Mouse (Mus musculus): ENCODE results near the gene Coasy. TPM values are rescaled to one million over a fixed set of nuclear protein-coding genes. Genes with fewer than 3 reads are reported as not detected.

Gene Coasy
- polyA plus RNA-seq, 1 experiment from 2014 or later: 18.6 TPM

DNA sequence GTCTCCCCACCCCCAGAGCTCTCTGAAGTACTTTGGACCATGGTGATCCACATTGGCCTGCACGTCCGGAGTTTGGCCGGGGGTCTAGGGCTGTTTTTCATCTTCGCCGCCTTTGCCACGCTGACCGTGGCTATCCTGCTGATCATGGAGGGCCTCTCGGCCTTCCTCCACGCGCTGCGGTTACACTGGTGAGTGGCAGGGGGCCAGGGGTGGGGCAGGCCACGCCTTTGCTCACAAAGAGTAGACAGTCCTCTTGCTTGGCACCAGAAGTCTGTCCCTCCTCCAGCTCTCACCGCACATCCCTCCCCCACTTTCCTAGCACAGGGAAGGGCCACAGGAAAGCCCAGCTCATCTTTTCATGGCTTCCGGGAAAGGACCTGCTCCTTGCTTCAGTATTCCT is 26.9 kb upstream of the Coasy start:
- no peak overlapping the region for H3K27ac ChIP-seq
- H3K4me3 ChIP-seq (ENCODE audit: inconsistent target): no peak overlapping the region
- H3K36me3 ChIP-seq (ENCODE audit: inconsistent target): peaks cover 91% of the 10 kb centered on the region
- WGBS (ENCODE audit: missing documents): 96% methylated on average over 14 of the region's 14 CpGs
- no peaks in the 10 kb centered on the region; the same call in 1 of the 2 replicates for H3K79me2 ChIP-seq (ENCODE audit: inconsistent target)

DNA sequence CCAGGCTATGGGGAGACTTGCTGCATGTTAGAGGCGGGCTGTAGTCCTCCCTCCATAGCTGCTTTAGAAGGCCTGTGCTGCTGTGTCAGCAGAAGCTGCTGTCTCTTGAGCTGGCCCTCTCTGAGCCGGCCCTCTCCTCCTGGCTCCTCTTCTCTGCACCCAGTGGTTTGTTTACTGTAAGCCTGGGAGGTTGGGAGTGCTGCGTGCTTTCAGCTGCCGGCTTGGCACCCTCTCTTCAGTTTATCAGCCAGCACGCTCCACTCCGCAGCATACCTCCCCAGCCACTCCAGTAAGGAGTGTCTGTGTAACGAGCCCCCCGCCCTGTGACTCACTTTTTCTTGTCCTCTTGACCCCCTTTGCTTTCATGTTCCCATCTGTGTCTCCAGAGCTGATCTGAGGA is 25.5 kb upstream of the Coasy start:
- Histone ChIP-seq H3K36me3 (ENCODE audit: inconsistent target) (peaks cover 79% of the 10 kb centered on the region), H3K27ac (no peak overlapping the region), H3K4me3 (ENCODE audit: inconsistent target) (no peak overlapping the region), H3K79me2 (ENCODE audit: inconsistent target) (no peaks in the 10 kb centered on the region; the same call in 1 of the 2 replicates)
- WGBS (ENCODE audit: missing documents): 94% methylated on average over 8 of the region's 8 CpGs

DNA sequence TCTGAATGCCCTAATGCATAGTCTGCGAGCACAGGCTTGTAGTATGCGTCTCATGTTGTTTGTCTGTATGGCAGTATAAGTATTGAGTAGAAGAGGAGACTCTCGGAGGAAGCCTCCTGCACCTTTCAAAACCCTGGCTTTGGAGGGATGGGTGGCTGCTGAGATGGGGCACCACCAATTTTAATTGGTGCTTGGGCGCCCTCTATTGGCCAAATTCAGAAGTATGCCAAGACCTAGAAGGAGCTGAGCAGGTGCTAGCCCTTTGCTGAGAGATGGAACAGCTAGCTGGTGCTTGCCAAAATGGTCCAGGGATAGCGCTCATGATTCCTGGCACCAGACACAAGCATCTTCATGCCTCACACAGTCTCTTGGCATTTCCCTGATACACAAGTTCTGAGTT is 24.5 kb upstream of the Coasy start:
- no peak overlapping the region for H3K4me3 ChIP-seq (ENCODE audit: inconsistent target)
- no peaks in the 10 kb centered on the region; the same call in 1 of the 2 replicates for H3K79me2 ChIP-seq (ENCODE audit: inconsistent target)
- 38% methylated on average over 5 of the region's 5 CpGs for WGBS (ENCODE audit: missing documents)
- no peak overlapping the region for H3K27ac ChIP-seq
- peaks cover 76% of the 10 kb centered on the region for H3K36me3 ChIP-seq (ENCODE audit: inconsistent target)

DNA sequence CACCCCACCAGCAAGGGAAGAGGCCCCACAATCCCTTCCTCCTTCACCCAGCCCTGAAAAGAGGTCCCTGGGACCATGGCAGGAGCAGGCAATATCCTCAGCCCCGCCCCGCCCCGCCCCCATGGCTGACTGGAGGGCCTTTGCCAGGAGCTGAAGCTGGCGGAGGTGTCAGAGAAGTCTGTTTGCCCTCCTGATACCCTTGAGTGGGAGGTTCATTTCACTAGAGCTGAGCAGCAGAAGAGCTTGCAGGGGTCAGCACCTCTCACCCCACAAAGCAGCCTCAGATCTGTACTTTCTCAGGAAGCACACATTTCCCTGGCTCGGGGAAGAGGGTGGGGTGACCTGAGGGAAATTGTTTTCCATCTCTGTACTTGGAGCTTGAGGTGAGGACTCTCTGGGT is 23.6 kb upstream of the Coasy start:
- WGBS (ENCODE audit: missing documents): 80% methylated on average over 5 of the region's 5 CpGs

DNA sequence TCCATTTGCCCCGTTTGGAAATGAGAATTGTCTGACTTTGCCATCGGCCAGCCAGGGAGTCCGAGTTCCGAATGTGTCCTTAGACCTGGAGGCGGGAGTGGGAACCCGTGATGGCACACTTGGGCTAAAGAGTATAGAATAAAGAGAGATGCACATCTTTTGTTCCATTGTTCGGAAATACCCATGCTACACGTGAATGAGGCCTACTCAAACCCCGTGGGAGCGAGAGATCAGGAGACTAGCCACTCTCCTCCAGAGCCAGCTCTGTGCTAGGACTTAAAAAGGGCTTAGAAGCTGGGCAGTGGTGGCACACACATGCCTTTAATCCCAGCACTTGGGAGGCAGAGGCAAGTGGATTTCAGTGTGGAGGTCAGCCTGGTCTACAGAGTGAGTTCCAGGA is 22.9 kb upstream of the Coasy start:
- Histone ChIP-seq H3K4me3 (ENCODE audit: inconsistent target) (no peak overlapping the region), H3K27ac (no peak overlapping the region), H3K79me2 (ENCODE audit: inconsistent target) (no peaks in the 10 kb centered on the region; the same call in 1 of the 2 replicates), H3K36me3 (ENCODE audit: inconsistent target) (peaks cover 60% of the 10 kb centered on the region)
- 91% methylated on average over 10 of the region's 10 CpGs for WGBS (ENCODE audit: missing documents)

More for the DNA sequence above, 23.6 kb upstream of the Coasy start:
- H3K36me3 ChIP-seq (ENCODE audit: inconsistent target): peaks cover 68% of the 10 kb centered on the region
- H3K4me3 ChIP-seq (ENCODE audit: inconsistent target): no peak overlapping the region
- no peak overlapping the region for H3K27ac ChIP-seq
- no peaks in the 10 kb centered on the region; the same call in 1 of the 2 replicates for H3K79me2 ChIP-seq (ENCODE audit: inconsistent target)

DNA sequence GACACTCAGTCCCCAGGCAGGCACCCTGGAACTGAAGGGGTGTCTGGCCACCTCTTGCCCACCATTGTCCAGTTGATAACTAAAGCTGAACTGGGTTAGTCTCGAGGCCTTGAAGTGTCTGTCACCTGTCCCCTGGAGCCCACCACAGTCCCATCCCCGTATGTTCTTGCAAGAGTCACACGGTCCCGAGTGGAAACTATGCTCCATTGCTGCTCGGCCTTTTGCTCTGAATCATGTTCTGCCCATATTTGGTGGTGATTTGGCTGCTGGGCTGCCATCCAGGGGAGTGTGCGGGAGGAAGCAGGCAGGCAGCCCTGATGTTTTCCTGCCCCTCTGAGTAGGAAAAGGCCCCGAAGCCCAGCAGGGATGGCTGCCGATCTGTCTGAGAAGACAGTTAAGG is 22.2 kb upstream of the Coasy start:
- no peak overlapping the region for H3K4me3 ChIP-seq (ENCODE audit: inconsistent target)
- H3K79me2 ChIP-seq (ENCODE audit: inconsistent target): no peaks in the 10 kb centered on the region; the same call in 1 of the 2 replicates
- H3K36me3 ChIP-seq (ENCODE audit: inconsistent target): peaks cover 54% of the 10 kb centered on the region
- WGBS (ENCODE audit: missing documents): 53% methylated on average over 8 of the region's 8 CpGs
- H3K27ac ChIP-seq: no peak overlapping the region

DNA sequence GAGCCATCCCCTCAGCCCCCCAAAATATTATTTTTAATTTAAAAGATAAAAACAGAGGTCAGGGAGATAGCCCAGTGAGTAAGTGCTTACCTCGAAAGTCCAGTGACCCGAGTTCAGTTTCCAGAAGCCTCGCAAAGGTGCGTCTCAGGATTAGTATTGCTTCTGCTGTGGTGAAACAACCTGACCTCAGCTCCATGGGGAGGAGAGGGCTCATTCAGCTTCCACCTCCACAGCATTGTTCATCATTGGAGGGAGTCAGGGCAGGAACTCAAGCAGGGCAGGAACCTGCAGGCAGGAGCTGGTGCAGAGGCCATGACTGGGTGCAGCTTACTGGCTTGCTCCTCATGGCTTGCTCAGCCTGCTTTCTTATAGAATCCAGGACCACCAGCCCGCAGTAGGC is 21.3 kb upstream of the Coasy start:
- H3K36me3 ChIP-seq (ENCODE audit: inconsistent target): peaks cover 45% of the 10 kb centered on the region
- no peak overlapping the region for H3K27ac ChIP-seq
- WGBS (ENCODE audit: missing documents): 98% methylated on average over 5 of the region's 5 CpGs

DNA sequence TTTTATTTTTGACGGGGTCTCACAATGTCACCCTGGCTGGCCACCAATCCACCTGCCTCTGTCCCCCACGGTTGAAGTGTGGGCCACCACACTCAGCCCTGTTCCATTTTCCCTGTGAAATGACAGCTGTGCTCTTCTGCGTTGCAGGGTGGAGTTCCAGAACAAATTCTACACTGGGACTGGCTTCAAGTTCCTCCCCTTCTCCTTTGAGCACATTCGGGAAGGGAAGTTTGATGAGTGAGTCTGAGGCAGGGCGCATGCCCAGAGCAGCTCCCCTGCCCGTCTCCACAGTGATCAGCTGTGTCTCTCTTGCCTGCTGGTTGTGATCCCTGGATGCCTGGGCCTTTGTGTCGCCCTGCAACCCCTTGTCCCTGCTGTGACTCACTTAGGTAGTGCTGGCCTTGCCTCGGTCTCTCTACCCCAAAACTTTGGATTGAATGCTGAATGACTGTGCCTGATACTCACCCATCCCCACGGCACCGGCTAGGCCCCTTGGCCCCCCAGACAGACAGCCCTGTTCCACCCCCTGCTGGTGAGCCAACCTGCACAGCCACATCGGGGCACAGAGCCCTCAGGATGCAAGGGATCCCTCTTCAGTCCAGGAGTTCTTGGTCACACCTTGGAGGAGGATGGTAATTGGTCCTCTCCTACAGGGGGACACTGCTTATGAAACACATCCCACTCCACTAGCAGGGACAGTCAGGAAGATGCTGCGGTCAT is 20.0 kb upstream of the Coasy start:
- peak overlapping the region; percentile 21; the same call in 1 of the 2 replicates for H3K27ac ChIP-seq
- 42% methylated on average over 12 of the region's 12 CpGs for WGBS (ENCODE audit: missing documents)
- H3K36me3 ChIP-seq (ENCODE audit: inconsistent target): peaks cover 32% of the 10 kb centered on the region
- H3K79me2 ChIP-seq (ENCODE audit: inconsistent target): no peaks in the 10 kb centered on the region; the same call in 1 of the 2 replicates
- H3K4me3 ChIP-seq (ENCODE audit: inconsistent target): no peak overlapping the region

More for the DNA sequence above, 21.3 kb upstream of the Coasy start:
- Histone ChIP-seq H3K79me2 (ENCODE audit: inconsistent target) (no peaks in the 10 kb centered on the region; the same call in 1 of the 2 replicates), H3K4me3 (ENCODE audit: inconsistent target) (no peak overlapping the region)

DNA sequence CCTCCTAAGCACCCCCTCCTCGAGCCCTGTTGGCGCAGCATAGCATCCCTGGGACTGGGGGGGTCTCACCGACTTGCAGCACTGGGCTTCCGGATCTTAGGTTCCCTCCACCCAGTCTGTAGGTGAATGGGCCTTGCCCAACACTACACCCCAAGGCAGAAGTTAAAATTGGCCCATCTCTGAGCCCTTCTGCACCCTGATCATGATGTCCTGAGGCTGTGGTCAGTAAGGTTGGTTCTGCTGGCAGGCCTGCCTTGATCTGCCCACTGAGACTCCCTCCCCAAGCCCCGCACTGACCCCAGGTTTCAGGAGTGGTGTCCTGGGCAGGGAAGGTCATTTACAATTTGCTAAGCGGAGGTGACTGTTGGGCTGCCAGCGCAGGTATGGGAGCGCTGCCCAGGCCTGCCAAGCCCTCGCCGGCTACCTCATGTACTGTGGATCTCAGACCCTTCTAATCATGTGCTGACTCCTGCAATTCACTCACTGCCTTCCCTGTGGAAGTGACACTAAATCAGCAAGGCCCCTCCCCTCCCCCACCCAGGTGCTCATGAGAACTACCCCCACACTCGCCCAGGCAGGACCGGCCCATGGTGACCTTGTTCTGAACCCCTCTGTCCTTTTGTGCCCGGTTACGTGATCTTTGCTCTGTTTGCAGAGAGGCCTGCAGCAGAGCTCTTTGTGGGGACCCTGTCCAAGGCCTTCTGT is 19.2 kb upstream of the Coasy start:
- 56% methylated on average over 13 of the region's 14 CpGs for WGBS (ENCODE audit: missing documents)
- peak overlapping the region; percentile 71 for H3K27ac ChIP-seq
- peaks cover 25% of the 10 kb centered on the region; the same call in 1 of the 2 replicates for H3K36me3 ChIP-seq (ENCODE audit: inconsistent target)
- H3K4me3 ChIP-seq (ENCODE audit: inconsistent target): no peak overlapping the region
- H3K79me2 ChIP-seq (ENCODE audit: inconsistent target): no peaks in the 10 kb centered on the region; the same call in 1 of the 2 replicates

DNA sequence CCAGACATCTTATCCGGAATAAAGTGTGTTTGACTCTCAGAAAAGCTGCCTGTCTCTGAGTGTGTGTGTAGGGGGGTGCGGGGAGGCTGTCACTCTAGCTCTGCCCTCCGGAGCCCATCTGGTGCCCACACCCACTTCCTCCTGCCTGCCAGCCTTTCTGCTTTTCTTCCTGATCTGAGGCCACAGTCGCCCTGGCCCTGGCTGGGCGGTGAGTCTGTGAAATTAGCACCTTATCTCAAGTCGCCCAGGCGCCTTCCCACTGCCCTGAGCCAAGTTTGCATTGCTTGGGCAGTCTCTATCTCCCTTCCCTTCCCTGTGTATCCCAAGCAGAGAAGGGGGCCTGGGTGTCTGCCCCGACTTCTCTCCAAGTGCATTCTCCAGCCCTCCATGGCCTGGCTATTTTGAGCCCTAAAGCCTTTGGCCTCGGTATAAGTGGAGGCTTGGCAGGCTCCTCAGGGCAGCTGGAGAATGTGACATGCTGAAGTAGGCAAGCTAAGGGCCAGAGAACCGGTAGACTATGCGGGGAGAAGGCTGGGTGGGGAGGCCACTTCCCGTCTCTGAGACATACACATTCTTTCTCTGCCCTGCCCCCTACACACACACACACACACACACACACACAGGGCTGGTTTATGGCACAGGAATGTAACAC is 18.6 kb upstream of the Coasy start:
- 10% methylated on average over 12 of the region's 12 CpGs for WGBS (ENCODE audit: missing documents)
- no peak overlapping the region for H3K4me3 ChIP-seq (ENCODE audit: inconsistent target)
- H3K36me3 ChIP-seq (ENCODE audit: inconsistent target): peaks cover 18% of the 10 kb centered on the region; the same call in 1 of the 2 replicates
- H3K79me2 ChIP-seq (ENCODE audit: inconsistent target): no peaks in the 10 kb centered on the region
- H3K27ac ChIP-seq: peak overlapping the region; percentile 71

DNA sequence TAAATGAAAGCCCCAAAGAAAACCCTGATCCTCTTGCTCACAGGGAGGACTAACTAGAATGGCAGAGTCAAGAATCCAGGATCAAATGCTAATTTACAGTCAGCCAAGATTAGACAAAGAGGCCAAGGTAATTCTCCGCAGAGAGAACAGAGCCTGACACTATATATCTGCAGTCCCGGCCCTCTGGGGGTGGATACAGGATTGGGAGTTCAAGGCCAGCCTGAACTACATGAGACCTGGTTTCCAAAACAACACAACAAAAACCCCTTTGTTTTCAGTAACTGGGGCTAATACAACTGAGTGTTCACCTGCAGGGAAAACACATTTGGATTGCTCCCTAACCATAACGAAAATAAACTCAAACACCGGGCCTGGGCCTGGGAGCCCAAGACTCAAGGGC is 17.9 kb upstream of the Coasy start:
- 89% methylated on average over 4 of the region's 4 CpGs for WGBS (ENCODE audit: missing documents)
- no peak overlapping the region for H3K27ac ChIP-seq
- H3K4me3 ChIP-seq (ENCODE audit: inconsistent target): no peak overlapping the region
- no peaks in the 10 kb centered on the region for H3K79me2 ChIP-seq (ENCODE audit: inconsistent target)
- H3K36me3 ChIP-seq (ENCODE audit: inconsistent target): peaks cover 17% of the 10 kb centered on the region; the same call in 1 of the 2 replicates

DNA sequence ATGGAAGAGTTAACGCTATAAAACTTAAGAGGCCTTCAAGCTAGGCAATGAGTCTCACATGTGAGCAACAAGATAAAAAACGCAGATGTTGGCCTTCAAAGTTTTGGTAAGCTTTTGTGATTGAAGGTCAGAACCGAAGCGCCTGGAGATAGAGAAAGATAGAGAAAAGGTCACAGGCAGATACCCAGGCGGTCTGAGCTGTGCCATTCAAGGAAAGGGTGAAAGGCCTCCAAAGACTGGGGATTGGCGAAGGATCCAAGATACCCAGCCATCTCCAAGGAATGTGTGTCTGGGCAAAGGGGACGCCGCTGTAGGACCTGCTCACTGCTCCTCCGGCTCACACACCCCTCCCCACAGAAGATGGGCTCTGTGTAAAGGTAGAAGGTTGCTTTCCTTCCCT is 17.4 kb upstream of the Coasy start:
- peaks cover 14% of the 10 kb centered on the region; the same call in 1 of the 2 replicates for H3K36me3 ChIP-seq (ENCODE audit: inconsistent target)
- no peak overlapping the region for H3K4me3 ChIP-seq (ENCODE audit: inconsistent target)
- H3K79me2 ChIP-seq (ENCODE audit: inconsistent target): no peaks in the 10 kb centered on the region
- H3K27ac ChIP-seq: no peak overlapping the region
- 94% methylated on average over 9 of the region's 9 CpGs for WGBS (ENCODE audit: missing documents)

DNA sequence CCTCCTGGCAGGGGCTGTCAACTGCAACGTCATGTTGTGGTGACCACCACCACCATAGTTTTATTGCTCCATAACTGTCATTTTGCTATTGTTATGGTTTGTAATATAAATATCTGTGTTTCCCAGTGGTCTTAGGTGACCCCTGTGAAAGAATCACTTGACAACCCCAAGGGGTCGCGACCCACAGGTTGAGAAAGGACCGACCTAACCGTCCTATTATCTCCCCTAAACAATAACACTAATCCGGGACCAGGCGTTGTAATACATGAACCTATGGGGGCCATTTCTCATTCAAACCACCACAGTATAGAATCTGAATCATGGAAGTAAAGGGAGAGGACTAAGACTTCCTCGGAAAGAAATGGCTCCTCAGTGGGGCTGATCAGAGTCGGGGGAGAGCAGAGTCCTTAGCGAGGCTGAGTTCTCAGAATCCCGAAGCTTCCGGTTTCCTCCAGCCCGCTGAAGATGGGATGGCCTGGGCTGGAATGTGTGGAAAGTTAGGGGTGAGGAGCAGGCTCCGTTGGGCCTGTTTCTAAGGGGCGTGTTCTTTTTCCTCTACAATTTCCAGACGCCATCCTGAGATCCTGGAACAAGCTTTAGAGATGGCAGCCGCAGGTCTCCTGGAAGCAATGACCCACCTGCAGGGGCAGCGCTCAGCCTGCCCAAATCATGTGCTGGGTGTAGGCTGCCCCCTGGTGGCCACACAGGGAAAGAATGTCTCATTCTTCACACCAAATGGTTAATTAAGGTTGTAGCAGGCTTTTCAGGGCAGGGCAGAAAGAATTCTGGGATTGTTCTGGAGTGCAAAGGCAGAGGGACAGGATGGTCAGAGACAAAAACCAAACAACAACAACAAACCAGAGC is 15.6 kb upstream of the Coasy start:
- H3K36me3 ChIP-seq (ENCODE audit: inconsistent target): peaks cover 8% of the 10 kb centered on the region; the same call in 1 of the 2 replicates
- peaks cover 15% of the 10 kb centered on the region; the same call in 1 of the 2 replicates for H3K79me2 ChIP-seq (ENCODE audit: inconsistent target)
- H3K4me3 ChIP-seq (ENCODE audit: inconsistent target): no peak overlapping the region
- no peak overlapping the region for H3K27ac ChIP-seq
- 39% methylated on average over 18 of the region's 18 CpGs for WGBS (ENCODE audit: missing documents)
